Mouse (Mus musculus) lung, postnatal 0 days (tissue): ENCODE data around the gene Nasp. TPM values are rescaled to one million over a fixed set of nuclear protein-coding genes. Genes with fewer than 3 reads are reported as not detected.

Experiments
- ATAC-seq: fragments of 200-750 bp; cut with Nextera tagmentation; 2 replicates; pipeline ENCODE4 v1.8.0; 2017; ENCODE audit warnings: moderate library complexity
- DNase-seq: peaks from one replicate; pipeline ENCODE4 v3.0.0-alpha.2; 2016; ENCODE audit warnings: low spot score
- H3K27ac ChIP-seq: fragments of 300-500 bp; sonication (generic); 2 replicates; pipeline ENCODE4 v1.5.1; 2014; ENCODE audit warnings: antibody characterized with exemption, mild to moderate bottlenecking, low read length, mixed read lengths
- H3K27me3 ChIP-seq: fragments of 300-500 bp; sonication (generic); replicated peaks from 2 replicates; pipeline ENCODE4 v1.6.1; 2014; ENCODE audit warnings: low read length, mixed read lengths; ENCODE audit not compliant: insufficient read depth
- H3K36me3 ChIP-seq: fragments of 300-500 bp; sonication (generic); 2 replicates; pipeline ENCODE4 v1.6.1; 2014; ENCODE audit warnings: low read length, mixed read lengths; ENCODE audit not compliant: insufficient read depth
- H3K4me1 ChIP-seq: fragments of 300-500 bp; sonication (generic); 2 replicates; pipeline ENCODE4 v1.6.1; 2014; ENCODE audit warnings: antibody characterized with exemption, low read depth, low read length, mixed read lengths; ENCODE audit not compliant: insufficient read depth
- H3K4me2 ChIP-seq: fragments of 300-500 bp; sonication (generic); replicated peaks from 2 replicates; pipeline ENCODE4 v1.6.1; 2014; ENCODE audit warnings: low read depth, mild to moderate bottlenecking, low read length, moderate library complexity, mixed read lengths
- H3K4me3 ChIP-seq: fragments of 300-500 bp; sonication (generic); 2 replicates; pipeline ENCODE4 v1.5.1; 2014; ENCODE audit warnings: low read depth, low read length
- H3K9ac ChIP-seq: fragments of 300-500 bp; sonication (generic); replicated peaks from 2 replicates; pipeline ENCODE4 v1.6.1; 2014; ENCODE audit warnings: low read depth, mild to moderate bottlenecking
- H3K9me3 ChIP-seq: fragments of 300-500 bp; sonication (generic); 2 replicates; pipeline ENCODE4 v1.6.1; 2016; ENCODE audit warnings: low read length, mixed read lengths
- CTCF ChIP-seq: IDR thresholded peaks from 2 replicates; pipeline ENCODE4 v1.5.1; 2016; ENCODE audit warnings: antibody characterized with exemption, mild to moderate bottlenecking
- EP300 ChIP-seq: IDR thresholded peaks from 2 replicates; pipeline ENCODE4 v1.6.1; 2016; ENCODE audit warnings: antibody characterized with exemption, mild to moderate bottlenecking, control low read depth
- WGBS: fragments of 180-500 bp; shearing (Covaris S2); extraction: QIAGEN DNeasy Blood & Tissue Kit; methylation state at CpG from one replicate; pipeline ENCODE4 v1.1.7; 2014; 5-methylcytosine and 5-hydroxymethylcytosine counted together
- polyA plus RNA-seq: library from polyadenylated mRNA; unstranded; fragments of >200 nt; fragmentation: Nextera tagmentation; extraction: Ambion mirVana; gene quantifications from 2 replicates; pipeline ENCODE4 v1.2.1, GENCODE M21; 2015

The Nasp gene
- polyA plus RNA-seq, 1 experiment from 2014 or later, result 22.5 TPM

GRCm38 (mm10) chr4:116595793-116596192 lies 31.9 kb downstream of the Nasp start:
- no peak for TF ChIP-seq EP300
- no peak for TF ChIP-seq CTCF
- no peak overlapping the region for H3K4me3 ChIP-seq
- H3K36me3 ChIP-seq, result peaks cover 18% of the 10 kb centered on the region; the same call in 1 of the 2 replicates
- H3K9me3 ChIP-seq, result no peaks in the 10 kb centered on the region
- peaks cover 13% of the 10 kb centered on the region; the same call in 1 of the 2 replicates for H3K4me1 ChIP-seq
- WGBS, result 77% methylated on average over 8 of the region's 8 CpGs
- H3K27me3 ChIP-seq, result no peaks in the 10 kb centered on the region
- no peak overlapping the region for H3K9ac ChIP-seq
- ATAC-seq (no peak), DNase-seq (peak; percentile 6)
- no peak overlapping the region for H3K4me2 ChIP-seq
- H3K27ac ChIP-seq, result no peak overlapping the region

GRCm38 (mm10) chr4:116558151-116558882 lies 69.4 kb downstream of the Nasp start:
- Histone ChIP-seq H3K27me3 (no peaks in the 10 kb centered on the region), H3K27ac (peak overlapping the region; percentile 97), H3K9me3 (no peaks in the 10 kb centered on the region), H3K36me3 (no peaks in the 10 kb centered on the region), H3K4me3 (peak overlapping the region; percentile 79), H3K9ac (peak overlapping the region; percentile 89), H3K4me2 (peak overlapping the region; percentile 55), H3K4me1 (no peaks in the 10 kb centered on the region)
- WGBS, result 1% methylated on average over 15 of the region's 15 CpGs
- no peak for TF ChIP-seq EP300
- no peak for TF ChIP-seq CTCF
- ATAC-seq, result no peak
- peak; percentile 46 for DNase-seq

- DNase-seq, result peak; percentile 98
- H3K36me3 ChIP-seq, result no peaks in the 10 kb centered on the region
- peak within 1 kb of the TSS; percentile 79 for H3K4me3 ChIP-seq
- 2% methylated on average over 64 of the region's 78 CpGs for WGBS
- no peaks in the 10 kb centered on the region for H3K27me3 ChIP-seq
- peak within 1 kb of the TSS; percentile 97 for H3K27ac ChIP-seq
- peak within 1 kb of the TSS; percentile 55 for H3K4me2 ChIP-seq
- TF ChIP-seq EP300 (no peak), CTCF (peak; percentile 61)
- no peaks in the 10 kb centered on the region for H3K4me1 ChIP-seq
- no peaks in the 10 kb centered on the region for H3K9me3 ChIP-seq
- peak; percentile 96 for ATAC-seq
- H3K9ac ChIP-seq, result peak within 1 kb of the TSS; percentile 89
Measured at GRCm38 (mm10) chr4:116557306-116558121, 70.2 kb downstream of the Nasp start, which contains the start of gene Gpbp1l1. Gpbp1l1 (plus strand) TSS chr4:116557658.

- DNase-seq (peak; percentile 97), ATAC-seq (peak; percentile 95)
- Histone ChIP-seq H3K4me2 (peak overlapping the region; percentile 55), H3K27me3 (no peaks in the 10 kb centered on the region), H3K36me3 (no peaks in the 10 kb centered on the region), H3K4me3 (peak overlapping the region; percentile 79), H3K9ac (peak overlapping the region; percentile 71), H3K4me1 (no peaks in the 10 kb centered on the region), H3K9me3 (no peaks in the 10 kb centered on the region), H3K27ac (peak overlapping the region; percentile 97)
- under 1% methylated on average over 28 of the region's 28 CpGs for WGBS
- no peak; the same call in 1 of the 2 replicates for TF ChIP-seq CTCF
Measured at GRCm38 (mm10) chr4:116556561-116557305, 71.0 kb downstream of the Nasp start.

GRCm38 (mm10) chr4:116555413-116556300 lies 72.1 kb downstream of the Nasp start, which contains the start of gene Tmem69:
Tmem69 (minus strand) TSS chr4:116555936.
- peak within 1 kb of the TSS; percentile 55 for H3K4me2 ChIP-seq
- H3K36me3 ChIP-seq, result no peaks in the 10 kb centered on the region
- no peak for ATAC-seq
- H3K4me1 ChIP-seq, result no peaks in the 10 kb centered on the region
- no peaks in the 10 kb centered on the region for H3K9me3 ChIP-seq
- TF ChIP-seq EP300, result peak; percentile 32; the same call in 1 of the 2 replicates
- TF ChIP-seq CTCF, result no peak
- H3K4me3 ChIP-seq, result peak within 1 kb of the TSS; percentile 79
- H3K9ac ChIP-seq, result peak within 1 kb of the TSS; percentile 71
- peak within 1 kb of the TSS; percentile 97 for H3K27ac ChIP-seq
- peak; percentile 88 for DNase-seq
- H3K27me3 ChIP-seq, result no peaks in the 10 kb centered on the region
- WGBS, result 4% methylated on average over 23 of the region's 23 CpGs
